Mouse (Mus musculus): Measurements from ENCODE around the gene Fam229b. TPM values are rescaled to one million over a fixed set of nuclear protein-coding genes. Genes with fewer than 3 reads are reported as not detected.

Gene Fam229b
- 10 to 100 TPM; 15.1 to 17.6 TPM for total RNA-seq (2021)
- long read RNA-seq, experiment 1, partial matches to known transcripts, result 0 of 1 reads
- long read RNA-seq, experiment 1, other reads (novel, unspliced or antisense), result 1 of 1 reads
- long read RNA-seq, experiment 2, partial matches to known transcripts, result 1 of 9 reads
- long read RNA-seq, experiment 2, other reads (novel, unspliced or antisense), result 3 of 9 reads

DNA sequence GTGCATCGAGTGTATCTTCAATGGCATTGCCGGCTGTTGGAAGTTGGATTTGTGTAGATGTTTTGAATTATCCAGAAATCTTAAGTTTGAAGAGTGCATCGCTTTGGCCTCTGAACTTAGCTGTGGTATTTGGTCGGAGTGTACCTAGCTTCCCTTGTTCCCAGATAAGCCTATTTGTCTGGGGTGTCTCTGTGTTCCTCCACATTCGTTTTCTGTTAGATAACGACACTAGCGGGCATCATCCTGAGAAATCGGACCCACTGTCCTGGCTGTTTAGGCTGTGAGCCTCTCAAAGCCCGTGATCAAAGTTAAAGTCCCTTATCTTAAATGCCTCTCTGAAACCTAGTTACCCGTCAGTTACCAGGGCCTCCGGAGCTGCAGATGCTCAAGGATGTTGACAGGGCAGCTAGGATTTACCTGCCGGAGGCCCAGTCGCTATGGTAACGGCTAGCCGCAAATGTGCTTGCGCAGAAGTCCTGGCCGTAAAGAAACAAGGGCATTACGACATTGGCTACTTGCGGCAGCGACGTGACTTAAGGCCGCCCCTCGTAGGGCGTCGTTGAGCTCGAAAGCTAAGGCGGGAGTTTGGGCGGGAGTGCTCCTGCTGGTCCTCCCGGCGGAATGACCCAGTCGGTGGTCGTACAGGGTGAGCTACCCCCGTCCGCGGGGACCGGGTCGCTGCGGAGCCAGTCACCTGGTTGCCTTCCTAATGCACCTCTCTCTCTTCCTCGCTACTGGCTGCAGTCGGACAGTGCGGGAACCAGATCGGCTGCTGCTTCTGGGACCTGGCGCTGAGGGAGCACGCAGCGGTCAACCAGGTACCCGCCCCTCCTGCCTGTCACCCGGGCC, at the start of gene Fam229b, which contains the start of gene Tube1:
Gene Fam229b (minus strand): TSS at position 453 of the 849 bp plus-strand sequence.
Gene Tube1 (plus strand): TSS at position 515 of the 849 bp plus-strand sequence.
- DNase-seq (ENCODE audit: low spot score in 2 of 2), result peak; percentile 94 to 95

GRCm38 (mm10) chr10:39176981-39177380, 43.3 kb upstream of the Fam229b start:
- no peak for DNase-seq (ENCODE audit: low spot score in 2 of 2)

- peak in 1 of 2 experiments; percentile 11 for DNase-seq (ENCODE audit: low spot score in 2 of 2)
These were observed 39.4 kb upstream of the Fam229b start for GRCm38 (mm10) chr10:39173077-39173476.

DNA sequence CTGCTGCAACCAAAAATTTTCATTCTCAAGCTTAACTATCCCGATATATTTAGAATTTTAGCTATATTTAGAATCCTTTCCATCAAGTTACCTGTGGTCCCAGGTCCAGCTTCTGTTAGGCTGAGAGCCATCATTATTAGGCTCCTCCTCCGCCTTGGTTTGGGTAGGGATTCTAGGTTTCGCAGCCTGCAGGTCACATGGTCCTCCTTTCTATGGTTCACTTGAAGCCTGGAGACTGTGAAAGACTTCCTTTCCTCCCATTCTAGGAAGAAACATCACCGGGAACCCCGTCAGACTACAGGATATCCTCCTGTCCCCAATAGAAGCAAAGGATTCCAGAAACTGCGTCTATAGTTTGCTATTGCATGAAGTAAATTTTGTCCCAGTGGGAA, 38.8 kb upstream of the Fam229b start:
- no peak for DNase-seq (ENCODE audit: low spot score in 2 of 2)

DNA sequence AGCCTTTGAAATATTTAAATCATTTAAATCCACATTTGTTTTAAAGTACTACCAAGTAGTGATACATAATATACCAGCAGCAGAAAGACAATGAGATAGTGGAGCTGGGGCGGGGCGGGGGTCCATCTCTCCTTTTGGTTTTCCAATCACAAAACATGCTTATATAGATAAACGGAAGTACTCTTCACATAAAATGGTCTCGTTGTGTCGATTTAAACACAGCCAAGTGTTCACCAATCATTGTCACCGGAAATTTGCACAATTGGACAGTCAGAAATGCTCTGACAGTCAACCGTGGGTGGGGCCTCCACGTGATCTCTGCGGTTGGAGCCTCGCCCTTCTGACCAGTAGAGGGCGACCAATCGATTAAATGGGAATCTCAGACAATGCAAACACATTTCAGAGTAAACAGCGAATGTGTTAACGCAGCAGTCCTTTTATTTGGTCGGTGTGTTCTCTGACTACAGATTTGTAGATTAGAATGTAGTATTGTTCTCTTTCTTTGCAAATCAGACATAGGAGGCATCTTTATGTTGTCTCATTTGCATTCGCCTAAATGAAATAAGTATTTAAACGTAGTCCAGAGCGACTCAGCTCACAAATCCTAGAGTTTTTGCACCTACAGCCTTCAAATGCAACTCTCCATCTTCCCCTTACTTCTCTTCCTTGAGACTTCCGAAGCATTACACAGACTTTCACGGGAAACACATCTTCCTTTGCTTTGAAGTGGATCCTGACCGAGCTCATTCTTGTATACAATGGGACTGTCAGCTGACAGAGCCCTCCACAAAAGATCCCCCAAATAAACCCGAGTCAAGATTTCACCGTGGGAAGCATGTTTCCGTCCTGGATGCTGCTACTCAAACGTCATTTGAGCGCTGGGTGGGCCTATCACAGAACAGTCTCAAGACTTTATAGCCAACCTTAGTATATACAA, 38.2 kb upstream of the Fam229b start:
- peak; percentile 89 to 96 for DNase-seq (ENCODE audit: low spot score in 2 of 2)

GRCm38 (mm10) chr10:39171134-39171533, 37.4 kb upstream of the Fam229b start:
- peak; percentile 91 to 95 for DNase-seq (ENCODE audit: low spot score in 2 of 2)

- no peak for DNase-seq (ENCODE audit: low spot score in 2 of 2)
These were observed 37.0 kb upstream of the Fam229b start for GRCm38 (mm10) chr10:39170706-39171105.

- peak; percentile 74 to 77 for DNase-seq (ENCODE audit: low spot score in 2 of 2)
These were observed 36.5 kb upstream of the Fam229b start for GRCm38 (mm10) chr10:39170181-39170580.

DNA sequence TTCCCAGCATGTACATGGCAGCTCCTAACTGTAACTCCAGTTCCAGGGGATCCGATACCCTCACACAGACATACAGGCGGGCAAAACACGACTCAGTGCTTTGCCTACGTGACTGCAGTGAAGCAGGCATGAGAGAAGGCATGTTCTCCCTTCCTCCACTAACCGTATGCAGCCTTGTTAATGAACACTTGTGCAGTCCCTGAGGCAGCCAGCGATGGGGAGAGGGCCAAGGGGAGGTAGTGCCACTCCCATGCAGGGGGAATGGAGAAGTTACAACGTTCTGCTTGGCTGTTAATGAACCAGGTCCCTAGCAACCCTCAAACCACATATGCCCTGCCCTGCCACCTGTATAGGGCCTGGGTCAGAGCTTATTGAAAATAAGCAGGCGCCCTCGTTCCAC, 35.9 kb upstream of the Fam229b start:
- peak in 1 of 2 experiments; percentile 31 for DNase-seq (ENCODE audit: low spot score in 2 of 2)

GRCm38 (mm10) chr10:39167611-39168010, 33.9 kb upstream of the Fam229b start:
- no peak for DNase-seq (ENCODE audit: low spot score in 2 of 2)

GRCm38 (mm10) chr10:39165632-39166115, 32.0 kb upstream of the Fam229b start:
- peak; percentile 67 to 69 for DNase-seq (ENCODE audit: low spot score in 2 of 2)

- no peak for DNase-seq (ENCODE audit: low spot score in 2 of 2)
These were observed 30.0 kb upstream of the Fam229b start, which contains the start of gene Ccn6 for GRCm38 (mm10) chr10:39163694-39164093. Gene Ccn6 (minus strand): TSS chr10:39163794.

- no peak for DNase-seq (ENCODE audit: low spot score in 2 of 2)
These were observed 29.2 kb upstream of the Fam229b start for GRCm38 (mm10) chr10:39162666-39163484.

DNA sequence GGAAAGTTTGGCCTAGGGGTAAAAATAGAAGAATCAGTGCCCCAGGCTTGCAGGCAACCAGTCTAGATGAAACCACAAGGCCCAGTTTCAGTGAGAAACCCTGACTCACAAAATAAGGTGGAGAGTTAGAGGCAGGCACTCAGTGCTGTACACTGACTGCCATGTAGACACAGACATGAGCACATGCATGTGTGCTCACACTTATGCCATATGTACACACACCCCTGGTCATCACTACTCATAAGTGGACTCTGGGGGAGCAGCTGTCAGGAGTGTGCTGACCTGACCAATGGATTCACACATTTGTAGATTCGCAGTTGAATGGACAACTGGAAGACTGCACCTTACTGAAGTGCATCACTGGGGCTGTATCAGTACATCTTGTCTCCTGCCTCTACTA, 27.7 kb upstream of the Fam229b start:
- no peak for DNase-seq (ENCODE audit: low spot score in 2 of 2)

GRCm38 (mm10) chr10:39158306-39158705, 24.6 kb upstream of the Fam229b start:
- DNase-seq (ENCODE audit: low spot score in 2 of 2), result no peak

- DNase-seq (ENCODE audit: low spot score in 2 of 2), result no peak
These were observed 23.6 kb upstream of the Fam229b start for GRCm38 (mm10) chr10:39157321-39157720.

DNA sequence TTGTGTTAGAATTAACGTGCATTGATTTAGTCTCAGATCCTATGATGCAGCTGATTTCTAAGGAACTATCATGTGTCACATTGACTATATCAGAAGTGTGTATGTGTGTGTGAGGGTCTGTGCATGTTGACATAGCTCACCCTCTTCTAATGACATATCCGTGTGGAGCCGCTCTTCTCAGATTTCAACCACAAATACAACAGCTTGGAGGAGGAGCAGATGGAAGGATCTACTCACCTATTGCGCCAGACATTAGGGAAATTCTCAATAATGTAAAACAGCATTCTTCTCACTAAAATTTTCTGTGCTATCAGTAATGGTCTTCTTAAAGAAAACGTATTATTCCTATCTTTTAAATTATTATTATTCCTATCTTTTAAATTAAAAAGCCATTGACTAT, 23.0 kb upstream of the Fam229b start:
- DNase-seq (ENCODE audit: low spot score in 2 of 2), result no peak

DNA sequence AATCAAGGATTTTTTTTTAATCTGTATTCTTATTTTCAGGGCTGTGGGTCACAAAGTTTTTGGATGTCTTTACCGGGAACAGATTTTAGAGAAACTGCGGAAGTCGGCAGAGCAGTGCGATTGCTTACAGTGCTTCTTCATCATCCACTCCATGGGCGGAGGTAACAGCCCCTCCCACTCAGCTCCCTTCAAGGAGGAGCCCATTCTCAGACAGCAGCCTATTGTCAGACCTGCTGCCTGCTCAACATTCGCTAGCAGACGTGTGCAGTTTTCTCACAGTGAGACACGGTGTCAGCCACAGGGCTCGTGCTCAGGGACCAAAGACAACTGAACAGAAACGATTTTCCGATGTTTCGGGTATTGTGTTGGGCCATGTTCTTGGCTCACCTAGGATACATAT, 8.5 kb upstream of the Fam229b start:
- DNase-seq (ENCODE audit: low spot score in 2 of 2), result no peak

GRCm38 (mm10) chr10:39141401-39141800, 7.7 kb upstream of the Fam229b start:
- no peak for DNase-seq (ENCODE audit: low spot score in 2 of 2)

DNA sequence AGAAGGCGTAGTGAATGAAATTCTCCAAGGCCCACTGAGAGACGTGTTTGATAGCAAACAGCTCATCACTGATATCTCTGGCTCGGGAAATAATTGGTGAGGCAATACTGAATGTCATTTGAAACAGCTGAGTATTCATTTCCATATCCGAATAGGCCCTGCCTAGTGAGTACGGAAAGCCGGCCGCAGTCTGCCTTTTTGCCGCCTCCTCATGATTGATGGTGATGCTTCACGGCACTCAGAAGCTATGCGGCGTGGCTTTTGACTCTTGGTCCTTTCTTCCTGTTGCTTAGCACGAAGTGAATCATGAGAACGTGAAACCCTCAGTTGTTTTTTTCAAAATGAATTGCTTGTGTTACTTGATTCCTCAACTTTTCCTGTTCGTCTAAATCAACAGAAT, 7.1 kb upstream of the Fam229b start:
- DNase-seq (ENCODE audit: low spot score in 2 of 2), result no peak
